Mouse (Mus musculus) cerebellum, adult (tissue): ENCODE measurements around the gene Plekha1.

Source experiments
- ATAC-seq: cut with Nextera tagmentation; 2 replicates; pipeline ENCODE4 v1.9.2; 2017; ENCODE audit warnings: mild to moderate bottlenecking, moderate library complexity, mixed read lengths; ENCODE audit not compliant: insufficient number of reproducible peaks, low FRiP score, low TSS enrichment

Gene Plekha1

DNA sequence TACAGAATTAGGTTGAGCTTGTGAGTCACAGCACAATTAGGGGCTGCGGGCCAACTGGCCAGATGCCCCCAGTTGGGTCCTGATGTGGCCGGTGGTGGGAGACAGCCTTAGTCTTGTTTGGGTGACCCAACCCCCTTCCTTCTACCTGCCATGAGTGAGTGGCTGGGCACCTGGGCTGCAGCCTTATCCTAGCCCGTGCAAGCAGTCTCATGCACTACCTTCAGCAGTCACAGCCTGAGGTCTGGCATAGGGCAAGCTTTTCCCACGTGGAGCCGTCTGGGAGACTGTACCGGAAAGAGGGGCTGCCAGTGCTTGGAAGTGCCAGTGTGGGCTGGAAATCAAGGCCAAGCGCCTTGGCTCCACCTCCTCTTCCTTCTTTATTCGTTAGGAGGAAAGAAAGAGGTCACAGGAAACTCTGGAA lies 83.8 kb downstream of the Plekha1 start:
- ATAC-seq: peak; percentile 75; the same call in 1 of the 2 replicates

DNA sequence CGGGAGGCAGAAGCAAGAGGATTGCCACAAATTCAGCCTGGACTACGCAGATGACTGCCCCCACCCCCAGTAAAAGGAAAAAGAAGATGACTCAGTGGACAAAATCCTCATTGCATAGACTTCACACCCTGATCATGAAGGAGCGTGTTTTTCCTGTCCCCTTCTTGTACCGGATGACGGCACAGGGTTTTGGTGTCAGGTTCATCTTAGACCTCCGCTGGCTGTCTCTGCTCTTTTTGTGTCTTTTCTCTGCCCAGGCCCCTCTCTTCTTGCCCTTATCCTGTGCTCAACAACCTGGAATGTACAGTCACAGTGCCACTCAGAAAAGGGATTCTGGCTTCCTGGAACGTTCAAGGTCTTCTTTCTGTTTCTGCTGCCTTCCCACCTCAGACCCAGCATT lies 84.9 kb downstream of the Plekha1 start:
- no peak for ATAC-seq

DNA sequence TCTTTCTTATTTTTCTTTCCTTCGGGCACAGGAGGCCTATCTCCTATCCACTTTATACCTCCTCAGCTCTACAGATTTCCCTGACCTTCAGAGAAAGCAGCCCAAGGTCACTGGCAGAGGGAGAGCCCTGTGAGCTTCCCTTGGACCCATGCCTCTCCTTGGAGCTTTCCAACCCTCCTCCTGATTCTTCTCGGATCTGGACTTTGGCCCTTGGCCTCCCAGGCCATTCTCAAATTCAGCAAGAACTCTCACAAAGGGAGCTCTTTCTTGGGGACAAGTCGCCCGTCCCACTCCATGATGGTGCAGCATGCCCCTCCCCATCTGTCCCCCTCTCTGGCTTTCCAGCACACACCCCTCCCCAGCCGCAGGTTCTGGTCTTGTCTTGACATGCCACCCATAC lies 85.4 kb downstream of the Plekha1 start:
- ATAC-seq: no peak

GRCm38 (mm10) chr7:130953376-130953775 lies 87.8 kb downstream of the Plekha1 start:
- 0 out of 2 replicates have a peak, but pooled peaks have one; percentile 15 for ATAC-seq

GRCm38 (mm10) chr7:130954177-130954601 lies 88.6 kb downstream of the Plekha1 start:
- no peak for ATAC-seq

- no peak for ATAC-seq
Observed at GRCm38 (mm10) chr7:130958551-130958950, 93.0 kb downstream of the Plekha1 start.

DNA sequence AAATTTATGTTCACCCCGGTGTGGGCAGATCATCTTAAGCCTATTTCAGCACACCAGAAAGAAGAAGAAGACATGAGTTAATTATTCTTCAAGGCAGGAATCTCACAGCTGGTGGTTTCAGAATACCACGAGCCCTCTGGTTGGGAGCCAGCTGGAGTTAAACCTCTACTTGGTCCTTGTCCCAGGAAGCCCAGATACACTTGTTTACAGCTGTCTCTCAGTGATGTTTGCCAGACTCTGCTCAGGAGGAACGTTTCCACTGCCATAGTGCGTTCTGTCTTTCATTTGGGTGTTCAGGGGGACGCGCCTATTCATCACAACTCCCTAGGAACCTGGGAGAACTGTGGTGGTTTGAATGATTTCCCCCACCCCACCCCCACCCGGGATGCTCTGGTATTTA lies 94.3 kb downstream of the Plekha1 start:
- ATAC-seq: no peak

GRCm38 (mm10) chr7:130961429-130961828 lies 95.9 kb downstream of the Plekha1 start:
- no peak for ATAC-seq
